Mouse (Mus musculus) urinary bladder, postnatal 4 days (tissue): Measurements from ENCODE around the gene P2ry4.
A peak's percentile ranks its signal among the peaks of the same experiment; 100 is the strongest.

ENCODE experiments used
- DNase-seq, 2 experiments: peaks; one replicate each; pipeline ENCODE4 v3.0.0; 2021 to 2022; ENCODE audit warnings: low spot score in 2 of 2

P2ry4 gene

DNA sequence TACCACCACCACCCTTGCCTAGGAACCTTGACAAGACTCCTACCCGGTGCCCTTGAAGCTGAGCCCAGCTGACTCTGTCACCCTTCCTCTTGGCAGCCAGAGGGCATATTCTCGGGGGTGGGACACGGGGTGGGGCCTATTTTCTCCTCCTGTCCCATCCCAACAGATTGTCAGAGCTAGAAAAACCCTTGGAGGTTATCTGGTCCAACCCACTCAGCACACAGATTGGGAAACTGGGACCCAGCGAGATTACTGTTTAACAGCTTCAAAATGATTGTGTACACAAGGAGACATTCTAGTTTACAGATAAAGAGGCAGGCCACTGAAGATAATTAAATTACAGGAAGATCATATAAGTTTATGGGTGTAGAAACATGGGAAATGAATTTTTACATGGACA, at the start of gene P2ry4:
P2ry4 (minus strand) TSS at position 79 of the 400 bp plus-strand sequence.
- no peak for DNase-seq

DNA sequence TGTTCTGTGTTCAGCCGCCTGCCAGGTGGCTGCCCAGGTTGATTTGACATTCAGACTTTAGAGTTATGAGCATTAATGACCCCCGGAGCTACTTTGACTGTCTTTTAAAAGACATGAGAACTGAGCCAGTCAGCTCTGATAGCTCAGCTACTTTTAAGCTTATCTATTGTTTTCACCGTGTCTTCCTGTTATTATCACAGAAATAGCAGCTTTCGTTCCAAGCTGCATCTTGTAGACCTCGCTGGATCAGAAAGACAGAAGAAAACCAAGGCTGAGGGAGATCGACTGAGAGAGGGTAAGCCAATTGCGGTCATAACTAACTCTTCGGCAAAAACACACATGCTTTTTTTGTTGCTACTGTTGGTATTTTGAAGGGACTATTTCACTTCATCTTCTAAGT, 43.8 kb upstream of the P2ry4 start:
- no peak for DNase-seq

- no peak for DNase-seq
Measured at GRCm38 (mm10) chrX:100629076-100629475, 34.4 kb upstream of the P2ry4 start.

DNA sequence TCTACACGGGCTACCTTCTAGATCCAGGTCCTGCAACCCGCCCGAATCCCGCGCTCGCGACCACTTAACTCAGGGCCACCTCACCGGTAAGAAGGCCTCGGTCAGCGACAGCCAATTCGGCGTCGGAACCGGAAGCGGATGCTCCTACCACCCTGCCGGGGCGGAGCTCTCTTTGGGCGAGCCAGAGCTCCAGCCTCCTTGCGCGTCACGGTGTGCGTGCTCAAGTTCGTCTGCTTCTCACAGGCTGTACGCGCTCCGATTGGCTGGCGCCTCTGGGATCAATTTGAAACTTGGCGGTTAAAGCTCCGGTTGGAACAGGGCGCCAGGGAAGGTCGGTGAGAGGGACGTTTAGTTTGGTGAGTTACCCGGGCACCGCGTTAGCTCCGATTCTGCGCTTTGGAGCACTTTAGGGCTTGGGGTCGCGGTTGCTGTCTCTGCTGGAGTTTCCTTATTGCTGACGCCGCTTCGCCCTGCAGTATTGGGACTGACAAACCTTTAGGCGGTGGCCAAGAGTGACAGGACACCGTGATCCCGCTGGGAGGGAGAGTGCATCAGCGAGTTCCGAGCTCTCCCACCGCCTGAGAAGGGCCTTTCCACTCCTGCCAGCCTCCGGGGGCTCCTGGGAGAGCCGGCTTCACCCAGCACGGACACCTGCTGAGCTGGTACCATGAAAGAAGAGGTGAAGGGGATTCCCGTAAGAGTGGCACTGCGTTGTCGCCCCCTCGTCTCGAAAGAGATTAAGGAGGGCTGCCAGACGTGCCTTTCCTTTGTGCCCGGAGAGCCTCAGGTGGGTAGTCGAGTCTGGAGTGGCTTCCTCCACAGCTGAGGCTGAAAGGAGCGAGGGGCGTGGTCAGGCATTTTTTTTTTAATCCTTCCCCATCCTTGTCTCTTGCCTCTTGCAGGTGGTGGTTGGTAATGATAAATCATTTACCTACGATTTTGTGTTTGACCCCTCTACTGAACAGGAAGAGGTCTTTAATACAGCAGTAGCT, 31.4 kb upstream of the P2ry4 start, which contains the start of gene Pdzd11:
Pdzd11 (minus strand) TSS at position 767 of the 992 bp plus-strand sequence.
- peak; percentile 83 to 87 for DNase-seq

- no peak for DNase-seq
Measured at GRCm38 (mm10) chrX:100625546-100625801, 30.8 kb upstream of the P2ry4 start, which contains the start of gene Kif4. TSS of gene Kif4 (plus strand) at chrX:100625737.

DNA sequence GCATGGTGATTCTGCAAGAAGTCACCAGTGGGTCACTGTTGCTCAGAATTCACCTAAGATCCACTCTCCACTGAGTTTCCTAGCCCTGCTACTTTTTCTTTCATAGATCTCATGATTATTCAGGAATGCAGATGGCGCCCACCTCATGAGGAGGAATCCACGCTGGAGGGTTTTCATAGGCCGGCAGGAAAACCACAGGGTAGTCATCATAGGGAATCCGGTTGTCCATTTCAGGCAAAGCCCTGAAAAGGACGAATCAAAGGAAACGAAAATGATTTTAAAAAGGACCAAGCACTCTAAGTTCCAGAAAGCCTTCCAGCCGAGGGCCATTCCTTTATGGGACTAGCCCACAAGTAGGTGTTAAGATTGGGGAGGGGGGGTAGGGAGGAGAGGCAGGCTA, 30.5 kb upstream of the P2ry4 start:
- DNase-seq: no peak

DNA sequence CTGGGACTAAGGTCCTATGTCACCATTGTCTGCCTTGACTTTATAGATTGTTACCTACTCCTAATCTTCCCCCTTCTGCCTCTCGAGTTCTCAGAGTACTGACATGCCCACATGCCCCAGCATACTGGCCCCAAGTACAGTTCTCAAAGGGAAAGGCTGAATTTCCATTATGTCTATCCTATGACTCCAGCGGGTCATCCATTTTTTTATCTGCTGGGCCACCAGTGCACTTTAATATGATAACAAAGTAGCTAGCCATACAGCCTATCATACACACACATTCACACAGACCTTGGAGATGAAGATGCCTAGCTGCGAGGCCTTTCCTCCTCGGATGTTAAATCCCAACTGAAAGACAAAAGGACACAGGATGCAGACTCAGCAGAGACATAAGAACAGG, 29.6 kb upstream of the P2ry4 start:
- DNase-seq: no peak

DNA sequence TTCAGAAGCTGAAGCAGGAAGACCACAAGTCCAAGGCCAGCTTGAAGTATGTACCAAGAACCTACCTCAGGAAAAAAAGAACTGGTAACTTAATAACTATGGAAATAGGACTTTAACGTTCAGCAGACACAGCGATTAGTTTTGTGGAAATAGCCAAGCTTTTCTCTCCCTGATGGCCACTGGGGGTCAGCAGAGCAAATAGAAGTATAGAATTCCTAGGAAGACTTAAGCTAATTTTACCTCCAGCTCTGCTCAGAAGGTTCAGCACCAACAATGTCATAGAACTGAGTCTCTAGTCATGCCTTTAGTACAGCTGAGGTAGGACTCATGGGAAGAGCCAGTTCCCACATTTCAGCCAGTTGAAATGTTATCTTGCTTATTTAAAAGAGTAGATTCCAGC, 26.7 kb upstream of the P2ry4 start:
- no peak for DNase-seq

- DNase-seq: no peak
Measured at GRCm38 (mm10) chrX:100618488-100618887, 23.8 kb upstream of the P2ry4 start.

DNA sequence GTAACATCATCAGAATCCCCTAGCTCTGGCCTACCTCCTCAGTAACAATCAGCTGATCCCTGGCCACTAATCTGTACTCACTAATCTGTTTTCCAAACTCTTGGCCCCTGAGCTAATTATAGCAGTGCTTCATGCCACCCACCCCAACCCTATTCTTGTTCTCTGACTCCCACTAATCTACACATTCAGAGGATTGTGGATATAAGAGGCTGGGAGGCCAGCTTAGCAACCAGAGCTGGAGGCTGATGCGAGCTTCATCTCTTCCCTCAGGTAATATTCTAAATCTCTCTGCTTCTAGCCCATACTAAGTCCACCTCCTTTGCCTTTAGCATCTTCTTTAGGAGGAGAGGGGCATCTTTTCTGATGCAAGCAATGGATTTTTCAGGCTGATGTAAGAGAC, 10.6 kb upstream of the P2ry4 start, which contains the start of gene Arr3:
Arr3 (plus strand) TSS at position 184 of the 400 bp plus-strand sequence.
- no peak for DNase-seq

GRCm38 (mm10) chrX:100599755-100600154, 5.1 kb upstream of the P2ry4 start:
- no peak for DNase-seq

DNA sequence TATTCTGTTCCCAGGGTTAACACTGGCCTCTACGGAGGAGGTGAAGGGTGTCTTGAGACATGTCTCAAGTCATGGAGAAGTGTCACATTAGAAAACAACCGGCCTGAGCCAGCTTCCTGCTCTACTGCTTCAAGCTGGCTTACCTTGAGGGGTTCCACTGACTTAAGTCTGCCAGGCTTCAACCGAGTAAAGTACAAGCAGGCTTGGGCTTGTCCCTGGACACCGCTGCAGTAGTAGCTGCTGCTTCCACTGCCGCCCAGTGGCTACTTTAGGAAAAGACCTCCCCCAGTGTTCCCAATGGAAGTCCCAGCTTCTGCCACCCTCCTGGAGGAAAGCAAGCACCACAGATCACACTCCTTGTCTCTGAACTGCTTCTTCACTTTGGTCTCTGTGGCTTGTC, 2.8 kb upstream of the P2ry4 start:
- peak in 1 of 2 experiments; percentile 17 for DNase-seq

DNA sequence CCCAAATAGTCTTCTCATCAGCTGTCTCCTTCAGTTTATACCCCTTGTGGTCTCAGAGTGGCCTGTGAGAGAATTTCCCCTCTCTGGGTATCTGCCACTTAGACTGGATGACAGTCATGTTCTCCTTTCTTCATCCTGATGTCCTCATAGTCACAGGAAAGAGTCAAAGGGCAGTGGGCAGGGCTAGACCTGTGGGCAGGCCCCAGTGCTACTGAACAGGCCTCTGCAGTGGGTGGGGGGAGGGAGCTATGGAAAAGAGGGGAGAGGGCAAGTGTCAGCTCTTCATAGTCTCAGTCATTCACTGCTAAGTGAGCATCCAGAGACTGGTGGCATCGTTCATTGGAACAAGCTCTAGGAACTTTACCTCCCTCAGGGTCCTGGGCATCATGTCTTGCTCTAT, 22.7 kb downstream of the P2ry4 start, which contains the start of gene Awat1:
Awat1 (plus strand) TSS at position 301 of the 400 bp plus-strand sequence.
- DNase-seq: no peak

- no peak for DNase-seq
Measured at GRCm38 (mm10) chrX:100565696-100566095, 29.0 kb downstream of the P2ry4 start.

DNA sequence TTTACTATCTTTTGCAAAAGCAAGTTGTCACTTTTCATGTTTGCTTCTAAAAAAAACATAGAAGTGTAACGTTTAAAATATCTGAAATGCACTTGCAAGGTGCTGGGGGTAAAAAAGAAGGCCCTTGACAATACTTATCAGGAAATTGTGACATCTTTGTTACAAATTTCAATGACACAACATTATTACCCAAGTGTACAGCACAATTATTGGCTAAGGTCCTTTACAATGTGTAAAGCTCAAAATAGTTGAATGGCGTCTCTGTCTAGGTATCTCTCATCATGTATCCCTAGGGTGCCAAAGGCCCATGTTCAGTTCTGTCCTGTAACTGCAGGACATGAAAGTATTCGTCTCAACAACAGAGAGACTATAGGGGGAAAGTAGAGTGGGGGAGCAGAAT, 38.6 kb downstream of the P2ry4 start:
- no peak for DNase-seq
